Mouse (Mus musculus) E14TG2a.4 (cell line): ENCODE measurements around the gene Asf1b.

Experiments
- H3K27me3 ChIP-seq: 2 replicates; pipeline ENCODE4 v1.6.1; 2014; ENCODE audit warnings: low read length, control low read depth; ENCODE audit not compliant: insufficient read depth
- H3K36me3 ChIP-seq: 2 replicates; pipeline ENCODE4 v1.6.1; 2014; ENCODE audit warnings: low read length, control low read depth; ENCODE audit not compliant: insufficient read depth
- H3K4me1 ChIP-seq: replicated peaks from 2 replicates; pipeline ENCODE4 v1.6.1; 2014; ENCODE audit warnings: low read depth, low read length, control low read depth
- H3K4me3 ChIP-seq: replicated peaks from 2 replicates; pipeline ENCODE4 v1.5.1; 2014; ENCODE audit warnings: mild to moderate bottlenecking, low read length
- H3K9me3 ChIP-seq: 2 replicates; pipeline ENCODE4 v1.6.1; 2014; ENCODE audit warnings: low read length, control low read depth
- CTCF ChIP-seq: conservative IDR thresholded peaks from 2 replicates; pipeline ENCODE4 v1.5.1; 2014; ENCODE audit warnings: low read length
- NANOG ChIP-seq: IDR thresholded peaks from 2 replicates; pipeline ENCODE4 v1.6.1; 2014; ENCODE audit warnings: borderline replicate concordance, low read length, mixed read lengths
- POU5F1 ChIP-seq: IDR thresholded peaks from 2 replicates; pipeline ENCODE4 v1.6.1; 2014; ENCODE audit warnings: low read length, borderline replicate concordance

Gene Asf1b

DNA sequence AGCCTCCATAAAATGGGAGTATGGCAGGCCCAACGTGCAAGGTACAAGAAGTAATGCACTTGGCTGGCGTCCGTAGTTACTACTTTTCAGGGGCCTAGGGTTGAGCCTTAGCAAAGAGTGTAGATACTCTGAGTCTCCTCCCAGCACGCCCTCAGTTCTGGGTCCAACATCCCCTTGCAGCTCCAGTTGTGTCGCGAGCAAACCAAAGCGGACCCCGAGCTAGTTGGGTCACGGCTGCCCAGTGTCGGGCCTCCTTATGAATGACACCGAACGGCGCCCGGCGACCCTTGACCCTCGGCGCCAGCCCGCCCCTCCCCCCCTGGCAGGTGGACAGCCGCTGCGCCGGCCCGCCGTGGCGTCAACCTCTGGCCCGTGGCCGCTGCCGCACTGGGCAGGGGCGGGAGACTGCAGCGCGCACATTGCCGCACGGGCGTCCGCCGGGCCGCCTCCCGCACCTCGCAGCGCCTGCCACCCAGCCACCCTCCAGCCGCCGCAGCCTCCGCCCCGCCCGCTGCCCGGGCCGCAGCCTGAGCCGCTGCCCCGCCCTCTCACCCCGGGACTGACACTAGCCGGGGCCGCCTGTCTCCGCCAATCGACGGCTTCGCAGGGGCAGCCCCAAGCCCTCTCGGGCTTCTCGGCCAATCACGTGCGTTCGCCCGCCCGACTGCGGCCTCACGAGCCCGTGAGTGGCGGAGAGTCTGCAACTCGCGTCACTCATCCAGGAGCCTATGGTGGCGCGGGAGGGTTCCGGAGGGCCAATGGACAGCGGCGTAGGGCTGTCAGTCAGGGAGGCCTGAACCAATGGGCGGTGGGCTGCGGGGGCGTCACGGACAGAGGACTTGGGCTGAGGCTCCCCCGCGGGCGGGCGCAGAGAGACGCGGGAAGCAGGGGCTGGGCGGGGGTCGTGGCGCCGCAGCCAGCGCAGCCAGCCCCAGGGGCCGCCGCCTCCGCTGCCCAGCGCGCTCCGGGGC is 17.1 kb downstream of the Asf1b start, which contains the start of gene Prkaca:
Gene Prkaca (plus strand): TSS at position 844 of the 971 bp plus-strand sequence.
- peaks cover 36% of the 10 kb centered on the region for H3K4me1 ChIP-seq
- peaks cover 31% of the 10 kb centered on the region for H3K36me3 ChIP-seq
- H3K4me3 ChIP-seq: peak within 1 kb of the TSS; percentile 90
- no peaks in the 10 kb centered on the region for H3K27me3 ChIP-seq
- no peaks in the 10 kb centered on the region for H3K9me3 ChIP-seq
- TF ChIP-seq CTCF (no peak), POU5F1 (no peak), NANOG (no peak)

DNA sequence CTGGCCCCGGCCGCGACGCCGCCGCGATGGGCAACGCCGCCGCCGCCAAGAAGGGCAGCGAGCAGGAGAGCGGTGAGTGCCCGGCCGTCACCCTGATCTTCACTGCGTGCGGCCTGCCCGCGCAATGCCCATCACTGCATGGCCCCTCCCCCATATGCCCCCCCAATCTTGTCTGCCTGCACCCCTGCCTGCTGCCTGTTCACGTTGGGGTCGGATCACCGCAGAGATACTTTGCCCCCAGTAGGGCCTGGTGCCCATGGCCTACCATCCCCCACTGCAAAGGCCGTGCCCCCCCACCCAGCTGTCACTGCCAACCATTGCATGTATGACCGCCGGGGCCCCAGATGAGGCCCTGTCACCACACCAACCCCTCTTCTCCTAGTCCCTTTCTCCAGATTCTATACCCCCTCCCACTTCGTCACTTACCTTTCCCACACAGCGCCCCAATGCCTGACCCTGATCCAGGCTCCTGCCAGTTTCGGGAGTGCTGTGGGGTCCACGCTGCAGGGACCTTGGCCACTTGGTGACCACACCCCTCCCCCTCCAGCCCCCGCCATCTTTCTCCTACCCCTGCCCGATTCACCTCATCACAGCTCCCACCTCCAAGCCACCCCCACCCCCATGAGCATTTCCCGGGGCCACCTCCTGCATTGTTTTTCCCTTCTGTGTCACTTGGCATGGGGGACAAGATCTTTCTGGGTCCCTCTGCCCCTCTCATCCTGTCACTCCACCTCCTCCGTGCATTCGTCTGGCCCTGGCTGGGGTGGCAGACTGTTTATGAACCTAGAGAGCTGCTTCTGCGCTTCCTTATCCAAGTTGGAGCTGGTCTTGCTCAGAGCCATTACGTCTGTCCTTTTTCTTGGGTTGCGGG is 18.1 kb downstream of the Asf1b start:
- Histone ChIP-seq H3K4me1 (peaks cover 43% of the 10 kb centered on the region), H3K9me3 (no peaks in the 10 kb centered on the region), H3K27me3 (no peaks in the 10 kb centered on the region), H3K4me3 (peak overlapping the region; percentile 90), H3K36me3 (peaks cover 22% of the 10 kb centered on the region)
- TF ChIP-seq NANOG (no peak), CTCF (no peak), POU5F1 (no peak)

DNA sequence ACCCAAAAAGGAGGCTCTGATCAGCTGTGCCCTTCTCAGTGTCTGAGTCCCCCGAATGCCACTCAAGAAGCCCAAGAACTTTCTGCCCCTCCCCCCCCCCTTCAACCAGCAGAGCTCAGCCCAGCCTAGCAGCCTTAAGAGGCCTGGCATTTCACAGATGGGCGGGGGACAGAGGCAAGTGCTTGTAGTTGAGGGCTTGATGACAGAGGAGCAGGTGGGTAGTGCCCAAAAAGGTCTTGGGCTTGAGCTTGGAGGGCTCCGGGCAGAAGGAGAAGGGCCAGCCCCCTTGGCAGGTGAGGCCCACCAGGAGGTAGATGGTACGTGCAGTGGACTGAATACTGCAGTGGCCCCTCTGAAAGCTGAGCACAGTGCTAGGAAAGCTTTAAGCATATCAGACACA is 19.2 kb downstream of the Asf1b start:
- Histone ChIP-seq H3K27me3 (no peaks in the 10 kb centered on the region), H3K9me3 (no peaks in the 10 kb centered on the region), H3K4me3 (no peak overlapping the region), H3K4me1 (peaks cover 43% of the 10 kb centered on the region), H3K36me3 (peaks cover 16% of the 10 kb centered on the region)
- TF ChIP-seq CTCF: no peak
- no peak for TF ChIP-seq NANOG
- TF ChIP-seq POU5F1: no peak

DNA sequence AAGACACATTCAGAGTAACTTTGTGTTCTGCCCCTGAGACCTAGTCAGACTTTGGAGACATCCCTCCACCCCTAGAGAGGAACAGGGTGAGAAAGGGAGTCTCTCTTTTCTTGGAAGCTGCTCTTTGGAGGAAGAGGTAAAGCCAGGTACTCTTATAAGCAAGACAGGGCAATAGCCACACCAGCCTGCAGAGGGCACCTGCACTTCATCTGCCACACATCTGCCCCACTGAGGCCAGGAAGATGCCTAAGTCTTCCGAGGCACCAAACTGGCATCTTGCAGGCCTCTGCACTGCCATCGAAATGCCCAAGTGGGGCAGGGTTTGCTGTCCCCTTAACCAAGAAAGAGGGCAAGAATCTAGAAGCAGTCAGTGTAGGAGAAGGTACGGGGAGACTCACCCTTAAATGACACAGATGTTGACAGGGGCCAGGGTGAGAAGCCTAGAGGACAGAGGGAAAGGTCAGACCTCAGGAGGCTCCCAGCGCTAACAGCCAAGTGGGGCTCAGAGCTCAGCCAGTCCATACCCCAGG is 20.9 kb downstream of the Asf1b start:
- TF ChIP-seq NANOG (no peak), CTCF (peak; percentile 25; the same call in 1 of the 2 replicates)
- H3K4me3 ChIP-seq: no peak overlapping the region
- H3K36me3 ChIP-seq: peaks cover 24% of the 10 kb centered on the region
- H3K4me1 ChIP-seq: peaks cover 42% of the 10 kb centered on the region
- no peaks in the 10 kb centered on the region for H3K9me3 ChIP-seq
- H3K27me3 ChIP-seq: no peaks in the 10 kb centered on the region

DNA sequence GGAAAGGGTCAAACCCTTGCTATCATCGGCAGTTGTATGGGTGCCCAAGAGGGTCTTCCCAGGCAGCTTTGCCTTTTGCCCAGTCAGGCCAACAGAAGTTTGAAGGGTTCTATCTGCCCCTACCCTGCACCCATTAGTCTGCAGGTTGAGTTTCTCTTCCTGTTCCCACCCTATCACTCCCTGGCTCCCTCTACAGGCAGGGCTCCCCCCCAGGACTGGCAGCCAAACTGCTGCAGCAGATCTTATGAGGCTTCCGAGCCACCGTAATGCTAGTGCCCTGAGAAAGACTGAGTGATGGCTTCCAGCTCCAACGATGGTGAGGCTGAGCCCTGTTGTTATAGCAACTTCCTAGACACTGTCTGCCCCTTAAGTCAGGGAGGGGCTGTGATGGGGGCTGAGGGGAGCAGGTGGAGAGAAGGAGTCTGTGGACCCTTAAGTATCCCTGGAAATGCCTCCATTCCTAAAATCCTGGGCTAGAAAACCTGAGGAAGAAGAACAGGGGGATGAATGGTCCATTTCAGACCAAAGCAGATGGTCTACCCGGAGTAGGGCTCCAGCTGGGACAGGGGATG is 21.6 kb downstream of the Asf1b start:
- Histone ChIP-seq H3K4me1 (peaks cover 35% of the 10 kb centered on the region), H3K27me3 (no peaks in the 10 kb centered on the region), H3K9me3 (no peaks in the 10 kb centered on the region), H3K4me3 (no peak overlapping the region), H3K36me3 (peaks cover 28% of the 10 kb centered on the region)
- TF ChIP-seq CTCF (peak; percentile 18; the same call in 1 of the 2 replicates), NANOG (no peak), POU5F1 (no peak)

DNA sequence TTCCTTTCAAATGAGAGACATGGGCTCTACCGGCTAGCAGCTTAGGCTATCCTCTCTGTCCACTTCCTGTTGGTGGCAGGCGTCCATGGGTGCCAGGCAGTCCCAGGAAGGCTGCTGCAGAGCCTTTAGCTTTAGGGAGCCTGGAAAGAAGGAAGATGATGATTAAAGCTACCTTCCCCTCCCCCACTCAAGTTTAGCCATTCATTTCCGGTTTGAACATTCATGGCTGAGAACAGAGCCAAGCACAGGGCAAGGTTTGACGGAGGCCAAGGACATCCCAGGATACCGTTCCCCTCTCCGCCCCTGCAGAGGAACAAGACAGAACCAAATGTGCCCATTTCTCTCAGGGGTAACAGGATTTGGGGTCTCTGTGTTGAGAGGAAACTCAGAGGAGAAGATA is 22.3 kb downstream of the Asf1b start:
- TF ChIP-seq NANOG: no peak
- no peak for TF ChIP-seq CTCF
- TF ChIP-seq POU5F1: no peak
- Histone ChIP-seq H3K9me3 (no peaks in the 10 kb centered on the region), H3K4me3 (no peak overlapping the region), H3K36me3 (peaks cover 33% of the 10 kb centered on the region), H3K27me3 (no peaks in the 10 kb centered on the region), H3K4me1 (peaks cover 33% of the 10 kb centered on the region)

DNA sequence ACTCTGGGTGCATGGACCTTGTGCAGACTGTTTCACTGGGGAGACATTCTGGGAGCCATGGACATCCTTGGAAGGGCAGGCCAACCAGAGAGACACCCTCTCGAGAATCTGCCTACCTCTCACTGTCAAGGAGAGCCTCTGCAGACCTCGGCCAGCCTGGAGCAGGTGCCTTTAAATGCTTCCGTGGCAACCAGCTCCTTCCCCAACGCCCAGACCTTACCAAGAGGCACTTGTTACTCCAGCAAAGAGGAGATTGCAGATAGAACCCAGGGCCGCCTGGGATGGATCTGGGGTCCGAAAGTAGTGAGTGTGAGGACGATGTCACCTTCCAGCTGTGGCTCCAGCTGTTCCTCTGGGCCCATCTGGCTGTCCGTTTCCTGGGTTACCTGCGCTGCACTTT is 22.9 kb downstream of the Asf1b start:
- no peak overlapping the region for H3K4me3 ChIP-seq
- no peaks in the 10 kb centered on the region for H3K9me3 ChIP-seq
- H3K27me3 ChIP-seq: no peaks in the 10 kb centered on the region
- no peak for TF ChIP-seq NANOG
- TF ChIP-seq CTCF: no peak
- no peak for TF ChIP-seq POU5F1
- H3K36me3 ChIP-seq: peaks cover 34% of the 10 kb centered on the region
- peaks cover 33% of the 10 kb centered on the region for H3K4me1 ChIP-seq
